Mouse (Mus musculus) gastrocnemius, postnatal 36 days (tissue): ENCODE measurements around the gene Map2k2. TPM values are rescaled to one million over a fixed set of nuclear protein-coding genes. Genes with fewer than 3 reads are reported as not detected.

Experiments used
- microRNA-seq, 2 experiments: library from miRNA; unstranded; fragments of <30 nt; microRNA quantifications; one replicate each; pipeline ENCODE4 v1.2.0; 2021
- total RNA-seq, 2 experiments: library from RNA; stranded (reverse); gene quantifications; 2 replicates each; pipeline ENCODE4 v1.2.3; 2021

Gene Map2k2
- total RNA-seq, 2 experiments from 2014 or later: 160 to 174 TPM

Small RNA genes lying within 50 kb of the gene (microRNA-seq; reads per million reads assigned to microRNA genes)
- gene Mir5615-1: 0 reads per million in 2 experiments
- gene Mir5615-2: 0 reads per million in 2 experiments

Other genes starting within 250 kb of the Map2k2 start
- not detected for gene Tmprss9, start 234.1 kb upstream of the Map2k2 start, total RNA-seq
- gene Timm13, start 204.9 kb upstream of the Map2k2 start, total RNA-seq: 100 to 1,000 TPM; 106 to 120 TPM
- gene Lmnb2, start 187.7 kb upstream of the Map2k2 start, total RNA-seq: 1 to 10 TPM; 2.6 to 3.1 TPM
- 10 to 100 TPM; 26.7 to 31.7 TPM for gene Gadd45b, start 175.8 kb upstream of the Map2k2 start, total RNA-seq
- under 1 TPM; 0.57 to 0.64 TPM for gene Gng7, start 91.0 kb upstream of the Map2k2 start, total RNA-seq
- gene Diras1, start 80.3 kb upstream of the Map2k2 start, total RNA-seq: under 1 TPM in 1 of 2 experiments, not detected in 1; 0.08 TPM
- 10 to 100 TPM; 11.7 to 12.0 TPM for gene Slc39a3, start 68.5 kb upstream of the Map2k2 start, total RNA-seq
- gene Sgta, start 45.7 kb upstream of the Map2k2 start, total RNA-seq: 10 to 100 TPM; 86.2 to 89.5 TPM
- gene Thop1, start 35.9 kb upstream of the Map2k2 start, total RNA-seq: 10 to 100 TPM; 20.3 to 24.9 TPM
- gene Creb3l3, start 7.0 kb upstream of the Map2k2 start, total RNA-seq: under 1 TPM in 1 of 2 experiments, not detected in 1; 0.23 TPM
- 10 to 100 TPM; 22.4 to 27.8 TPM for gene Zbtb7a, start 29.3 kb downstream of the Map2k2 start, total RNA-seq
- gene Pias4, start 62.0 kb downstream of the Map2k2 start, total RNA-seq: 10 to 100 TPM; 14.0 to 16.3 TPM
- 100 to 1,000 TPM; 880 to 957 TPM for gene Eef2, start 70.7 kb downstream of the Map2k2 start, total RNA-seq
- 10 to 100 TPM; 21.1 to 23.9 TPM for gene Dapk3, start 77.1 kb downstream of the Map2k2 start, total RNA-seq
- gene 4930442H23Rik, start 77.9 kb downstream of the Map2k2 start, total RNA-seq: not detected
- gene Nmrk2, start 96.1 kb downstream of the Map2k2 start, total RNA-seq: 10 to 100 TPM; 44.9 to 76.8 TPM
- not detected for gene Atcay, start 124.9 kb downstream of the Map2k2 start, total RNA-seq
- gene Zfr2, start 127.2 kb downstream of the Map2k2 start, total RNA-seq: 1 to 10 TPM; 1.9 TPM
- under 1 TPM in 1 of 2 experiments, not detected in 1; 0.22 TPM for gene Matk, start 147.0 kb downstream of the Map2k2 start, total RNA-seq
- gene Mrpl54, start 161.0 kb downstream of the Map2k2 start, total RNA-seq: 10 to 100 TPM; 90.6 to 91.0 TPM
- gene Apba3, start 161.0 kb downstream of the Map2k2 start, total RNA-seq: 100 to 1,000 TPM in 1 of 2 experiments, 10 to 100 TPM in 1; 98.5 to 102 TPM
- gene Tjp3, start 185.7 kb downstream of the Map2k2 start, total RNA-seq: not detected
- gene Pip5k1c, start 187.0 kb downstream of the Map2k2 start, total RNA-seq: 10 to 100 TPM; 21.4 to 23.2 TPM
- 10 to 100 TPM in 1 of 2 experiments, 1 to 10 TPM in 1; 7.6 to 10.2 TPM for gene Cactin, start 215.2 kb downstream of the Map2k2 start, total RNA-seq
- under 1 TPM; 0.87 to 0.99 TPM for gene Tbxa2r, start 222.8 kb downstream of the Map2k2 start, total RNA-seq
- 1 to 10 TPM; 1.1 to 1.3 TPM for gene Gipc3, start 237.4 kb downstream of the Map2k2 start, total RNA-seq
- 10 to 100 TPM; 19.7 to 20.9 TPM for gene Hmg20b, start 244.6 kb downstream of the Map2k2 start, total RNA-seq